Mouse (Mus musculus): ENCODE measurements around the gene Adamts18.
"Not testable (repeated sequence)": the region's sequence is repeated elsewhere in the genome, so short reads cannot be mapped to it uniquely, and the experiment has no call there.

Gene Adamts18

GRCm38 (mm10) chr8:113844801-113845301 is 3.7 kb downstream of the Adamts18 start:
- DNase-seq (ENCODE audit: low read depth in 1 of 2, low spot score in 2 of 2) = no peak

- no peak for DNase-seq (ENCODE audit: low read depth in 1 of 2, low spot score in 2 of 2)
Observed at GRCm38 (mm10) chr8:113838211-113838610, 10.3 kb downstream of the Adamts18 start.

- DNase-seq (ENCODE audit: low read depth in 1 of 2, low spot score in 2 of 2) = no peak
Observed at GRCm38 (mm10) chr8:113837570-113837915, 11.0 kb downstream of the Adamts18 start.

- DNase-seq (ENCODE audit: low read depth in 1 of 2, low spot score in 2 of 2) = no peak
Observed at GRCm38 (mm10) chr8:113836892-113837569, 11.5 kb downstream of the Adamts18 start.

- DNase-seq (ENCODE audit: low read depth in 1 of 2, low spot score in 2 of 2) = no peak
Observed at GRCm38 (mm10) chr8:113833644-113834043, 14.9 kb downstream of the Adamts18 start.

- no peak for DNase-seq (ENCODE audit: low read depth in 1 of 2, low spot score in 2 of 2)
Observed at GRCm38 (mm10) chr8:113827270-113827669, 21.3 kb downstream of the Adamts18 start.

- no peak for DNase-seq (ENCODE audit: low read depth in 1 of 2, low spot score in 2 of 2)
Observed at GRCm38 (mm10) chr8:113820983-113821587, 27.5 kb downstream of the Adamts18 start.

- no peak for DNase-seq (ENCODE audit: low read depth in 1 of 2, low spot score in 2 of 2)
Observed at GRCm38 (mm10) chr8:113813966-113814365, 34.6 kb downstream of the Adamts18 start.

- DNase-seq (ENCODE audit: low read depth in 1 of 2, low spot score in 2 of 2) = no peak
Observed at GRCm38 (mm10) chr8:113811521-113811920, 37.0 kb downstream of the Adamts18 start.

GRCm38 (mm10) chr8:113809929-113810328 is 38.6 kb downstream of the Adamts18 start:
- DNase-seq (ENCODE audit: low read depth in 1 of 2, low spot score in 2 of 2) = no peak

- DNase-seq (ENCODE audit: low read depth in 1 of 2, low spot score in 2 of 2) = no peak
Observed at GRCm38 (mm10) chr8:113803830-113804611, 44.5 kb downstream of the Adamts18 start.

GRCm38 (mm10) chr8:113801551-113801950 is 47.0 kb downstream of the Adamts18 start:
- no peak for DNase-seq (ENCODE audit: low read depth in 1 of 2, low spot score in 2 of 2)

GRCm38 (mm10) chr8:113800556-113800955 is 48.0 kb downstream of the Adamts18 start:
- not testable (repeated sequence) for DNase-seq (ENCODE audit: low read depth in 1 of 2, low spot score in 2 of 2)

GRCm38 (mm10) chr8:113799550-113799949 is 49.0 kb downstream of the Adamts18 start:
- no peak for DNase-seq (ENCODE audit: low read depth in 1 of 2, low spot score in 2 of 2)

- no peak for DNase-seq (ENCODE audit: low read depth in 1 of 2, low spot score in 2 of 2)
Observed at GRCm38 (mm10) chr8:113791856-113792255, 56.7 kb downstream of the Adamts18 start.

GRCm38 (mm10) chr8:113791061-113791460 is 57.5 kb downstream of the Adamts18 start:
- DNase-seq (ENCODE audit: low read depth in 1 of 2, low spot score in 2 of 2) = no peak

GRCm38 (mm10) chr8:113783711-113784110 is 64.8 kb downstream of the Adamts18 start:
- DNase-seq (ENCODE audit: low read depth in 1 of 2, low spot score in 2 of 2) = no peak

- no peak for DNase-seq (ENCODE audit: low read depth in 1 of 2, low spot score in 2 of 2)
Observed at GRCm38 (mm10) chr8:113781554-113781953, 67.0 kb downstream of the Adamts18 start.

- no peak for DNase-seq (ENCODE audit: low read depth in 1 of 2, low spot score in 2 of 2)
Observed at GRCm38 (mm10) chr8:113775361-113775760, 73.2 kb downstream of the Adamts18 start.

GRCm38 (mm10) chr8:113768861-113769410 is 79.6 kb downstream of the Adamts18 start:
- no peak for DNase-seq (ENCODE audit: low read depth in 1 of 2, low spot score in 2 of 2)

- DNase-seq (ENCODE audit: low read depth in 1 of 2, low spot score in 2 of 2) = no peak
Observed at GRCm38 (mm10) chr8:113765121-113765520, 83.4 kb downstream of the Adamts18 start.

Measured in monocyte, adult 2 months (primary cell).